Mouse (Mus musculus) gastrocnemius, adult 8-10 months (tissue): ENCODE measurements around the gene Hoxa3. TPM values are rescaled to one million over a fixed set of nuclear protein-coding genes. Genes with fewer than 3 reads are reported as not detected.

Experiments used
- DNase-seq, 2 experiments: peaks; one replicate each; pipeline ENCODE4 v3.0.0; 2022; ENCODE audit warnings: low spot score in 2 of 2
- total RNA-seq, 4 experiments: library from RNA; stranded (reverse); gene quantifications; 2 replicates each; pipeline ENCODE4 v1.2.4; 2022

Hoxa3 gene
- total RNA-seq, 4 experiments from 2014 or later: 1.3 to 2.9 (median 2.0) TPM

DNA sequence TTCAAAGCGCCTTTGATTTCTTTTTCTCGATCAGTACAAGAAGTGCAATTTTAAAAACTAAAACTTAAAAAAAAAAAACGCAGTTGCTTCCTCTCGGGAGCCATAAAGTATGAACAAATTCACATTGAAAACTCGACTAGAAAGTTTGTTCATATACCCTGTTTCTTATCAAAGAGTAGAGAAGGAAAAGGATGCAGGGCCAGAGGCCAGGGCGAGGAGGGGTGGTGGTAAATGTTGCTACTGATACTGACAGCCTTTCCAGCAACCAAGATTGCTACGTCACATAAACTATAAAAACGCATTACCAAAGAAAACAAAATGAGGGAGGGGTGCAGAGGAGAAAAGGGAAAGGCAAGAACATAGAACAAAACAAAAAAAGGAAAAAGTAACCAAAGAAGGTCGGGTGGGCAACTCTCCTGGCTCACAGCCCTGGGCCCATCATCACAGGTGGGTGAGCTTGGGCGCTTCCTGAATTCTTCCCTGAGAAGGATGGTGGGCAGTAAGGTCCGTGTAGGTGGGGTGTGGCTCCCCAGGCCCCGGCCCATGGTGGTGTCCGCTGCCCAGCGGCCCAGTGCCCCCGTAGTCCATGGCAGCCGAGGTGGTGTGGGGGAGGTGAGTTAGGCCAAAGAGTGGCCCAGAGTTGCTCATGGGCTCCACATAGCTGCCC lies 43.5 kb downstream of the Hoxa3 start:
- DNase-seq: no peak

DNA sequence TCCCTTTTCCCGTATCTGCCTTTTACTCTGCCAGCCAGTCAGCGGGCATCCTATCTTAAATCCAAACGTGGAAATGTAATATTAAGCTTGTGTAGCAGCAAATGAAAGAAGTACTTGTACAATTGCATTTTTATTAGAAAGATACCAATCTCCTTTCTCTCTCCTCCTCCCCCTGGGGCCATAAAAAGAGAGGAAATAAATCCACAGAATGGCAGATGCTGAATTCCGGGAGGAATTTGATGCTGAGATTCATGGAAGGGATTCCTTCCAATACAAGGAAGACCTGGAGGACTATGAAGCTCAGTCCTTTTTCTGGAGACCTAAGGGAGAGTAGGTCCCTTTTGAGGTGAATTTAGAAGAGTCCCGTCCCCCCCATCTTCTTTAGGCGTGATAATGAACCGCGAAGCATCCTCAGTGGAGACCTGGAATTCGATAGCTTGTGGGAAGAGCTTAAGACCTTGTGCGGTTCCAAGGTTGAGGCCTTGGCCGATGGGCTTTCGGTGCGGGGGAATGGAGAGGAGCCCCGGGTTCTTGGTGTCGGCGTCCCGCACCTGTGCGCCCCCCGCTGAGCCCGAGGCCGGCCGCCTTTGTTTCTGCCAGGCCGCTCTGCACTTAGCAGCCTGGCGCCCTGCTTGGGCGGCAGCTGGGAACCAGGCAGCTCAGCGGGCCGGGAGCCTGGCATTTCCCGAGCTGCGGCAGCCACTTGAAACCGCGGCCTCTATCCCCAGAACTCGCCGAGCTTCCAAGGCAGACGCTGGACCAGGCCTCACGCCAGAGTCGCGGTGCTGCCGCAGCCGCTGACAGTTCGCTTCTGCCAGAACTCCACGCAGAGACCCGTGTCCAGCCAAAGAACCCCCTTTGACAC lies 44.7 kb downstream of the Hoxa3 start:
- DNase-seq: no peak

DNA sequence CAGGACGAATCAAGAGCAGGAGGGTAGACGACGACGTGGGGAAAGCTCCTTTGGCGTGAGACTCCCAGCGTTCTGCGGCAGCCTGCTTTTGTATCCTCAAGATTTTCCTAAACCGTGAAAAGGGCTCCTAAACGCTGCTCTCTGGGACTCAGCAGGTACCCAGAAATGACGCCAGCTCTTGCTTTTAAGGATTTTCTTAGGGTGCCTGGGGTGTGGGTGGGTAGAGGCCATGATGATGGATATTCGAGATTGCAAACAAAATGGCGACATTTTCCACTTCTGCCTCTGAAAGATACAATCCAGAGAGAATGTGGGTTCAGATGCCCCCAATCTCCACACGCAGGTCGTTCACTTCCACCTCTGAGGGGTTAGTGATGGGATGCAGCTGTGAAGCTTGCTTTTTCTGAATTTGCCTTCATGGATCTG lies 45.4 kb downstream of the Hoxa3 start:
- no peak for DNase-seq

DNA sequence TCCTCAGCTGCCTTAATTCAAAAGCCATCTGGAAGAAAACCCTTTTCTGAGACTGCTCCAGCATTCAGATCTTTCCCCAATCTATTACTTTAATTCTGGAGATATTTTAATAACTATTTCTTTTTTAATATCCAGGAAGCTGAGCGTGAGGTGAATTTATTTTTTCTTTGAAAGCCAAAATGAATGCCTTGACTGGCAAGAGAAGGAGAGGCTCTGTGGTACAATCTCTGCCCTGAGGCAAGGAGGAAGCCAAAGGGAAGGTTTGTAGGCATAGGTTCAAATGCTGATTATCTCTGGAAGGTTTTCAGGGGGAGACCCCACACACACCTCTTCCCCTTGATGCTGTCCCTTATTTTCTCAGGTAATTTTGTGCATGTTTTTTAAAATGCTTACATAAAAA lies 46.0 kb downstream of the Hoxa3 start:
- no peak for DNase-seq

DNA sequence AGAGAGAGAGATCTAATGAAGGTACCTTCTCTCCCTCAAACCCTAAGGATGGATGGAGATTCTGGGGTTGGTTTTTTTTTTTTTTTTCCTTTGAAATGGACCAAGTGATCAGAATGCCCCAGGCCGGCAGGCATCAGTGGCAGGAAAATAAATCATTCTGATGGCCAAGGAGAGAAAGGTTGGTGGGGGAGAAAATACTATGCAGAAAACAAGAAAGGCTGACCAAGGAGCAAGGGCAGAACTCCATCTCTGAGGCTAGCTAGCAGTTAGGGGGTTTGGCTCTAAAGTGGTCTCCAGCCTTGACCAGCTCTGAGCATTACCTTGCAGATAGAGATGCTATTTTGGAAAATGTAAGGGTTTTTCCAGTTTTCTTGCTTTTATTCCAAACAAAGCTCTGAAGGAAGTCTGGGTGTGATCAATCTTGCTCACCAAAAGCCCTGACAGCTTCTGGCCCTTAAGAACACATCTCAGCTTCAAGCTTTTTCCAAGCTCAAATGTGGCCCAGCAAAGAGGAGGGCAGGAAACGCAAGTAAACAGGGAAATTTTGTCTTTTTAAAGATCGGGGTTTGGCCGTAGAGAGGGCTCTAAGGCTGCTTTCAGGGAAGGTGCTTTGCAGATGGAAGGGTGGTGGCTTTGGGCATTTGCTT lies 46.6 kb downstream of the Hoxa3 start:
- DNase-seq: no peak

DNA sequence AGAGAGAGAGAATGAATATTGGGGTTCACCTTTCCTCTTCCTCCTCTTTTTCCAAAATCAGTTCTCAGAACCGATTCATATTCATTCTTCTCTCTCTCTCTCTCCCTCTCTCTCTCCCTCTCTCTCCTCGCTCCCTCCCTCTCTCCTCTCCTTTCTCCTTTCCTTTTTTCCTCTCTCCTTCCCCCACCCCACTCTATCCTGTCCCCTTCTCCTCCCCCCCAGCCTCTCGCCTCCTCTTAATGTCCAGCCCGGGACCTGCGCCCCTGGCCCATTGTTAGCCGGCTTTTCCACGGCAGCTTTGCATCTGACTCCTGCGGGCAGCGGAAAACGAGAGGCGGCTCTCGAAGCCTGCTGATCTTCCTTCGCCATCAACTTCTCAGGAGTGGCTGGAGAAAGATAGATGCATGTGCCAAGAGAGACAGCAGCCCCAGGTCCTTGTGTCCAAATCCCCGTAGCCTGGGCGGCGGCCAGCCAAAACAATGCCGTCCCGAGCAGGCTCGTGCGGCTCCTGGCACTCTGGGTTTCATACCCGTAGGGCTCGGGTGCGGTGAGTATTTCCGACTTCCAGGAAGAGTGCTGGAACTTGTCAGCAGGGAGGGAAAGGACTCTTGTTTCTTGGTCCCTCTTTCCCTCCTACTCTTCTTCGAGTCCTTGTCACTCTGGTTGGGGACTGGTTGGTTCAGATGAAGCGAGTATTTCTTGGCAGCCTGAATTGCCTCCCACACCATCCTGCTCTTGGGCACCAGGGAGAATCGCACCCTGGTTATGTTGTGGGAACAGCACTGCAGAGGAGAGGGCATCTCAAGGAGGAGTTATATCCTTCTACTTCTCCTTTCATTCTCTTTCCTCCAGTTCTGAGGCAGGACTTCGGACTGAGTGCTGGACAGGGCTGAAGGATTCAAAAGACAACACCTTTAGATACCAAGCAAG lies 47.4 kb downstream of the Hoxa3 start:
- DNase-seq: no peak

DNA sequence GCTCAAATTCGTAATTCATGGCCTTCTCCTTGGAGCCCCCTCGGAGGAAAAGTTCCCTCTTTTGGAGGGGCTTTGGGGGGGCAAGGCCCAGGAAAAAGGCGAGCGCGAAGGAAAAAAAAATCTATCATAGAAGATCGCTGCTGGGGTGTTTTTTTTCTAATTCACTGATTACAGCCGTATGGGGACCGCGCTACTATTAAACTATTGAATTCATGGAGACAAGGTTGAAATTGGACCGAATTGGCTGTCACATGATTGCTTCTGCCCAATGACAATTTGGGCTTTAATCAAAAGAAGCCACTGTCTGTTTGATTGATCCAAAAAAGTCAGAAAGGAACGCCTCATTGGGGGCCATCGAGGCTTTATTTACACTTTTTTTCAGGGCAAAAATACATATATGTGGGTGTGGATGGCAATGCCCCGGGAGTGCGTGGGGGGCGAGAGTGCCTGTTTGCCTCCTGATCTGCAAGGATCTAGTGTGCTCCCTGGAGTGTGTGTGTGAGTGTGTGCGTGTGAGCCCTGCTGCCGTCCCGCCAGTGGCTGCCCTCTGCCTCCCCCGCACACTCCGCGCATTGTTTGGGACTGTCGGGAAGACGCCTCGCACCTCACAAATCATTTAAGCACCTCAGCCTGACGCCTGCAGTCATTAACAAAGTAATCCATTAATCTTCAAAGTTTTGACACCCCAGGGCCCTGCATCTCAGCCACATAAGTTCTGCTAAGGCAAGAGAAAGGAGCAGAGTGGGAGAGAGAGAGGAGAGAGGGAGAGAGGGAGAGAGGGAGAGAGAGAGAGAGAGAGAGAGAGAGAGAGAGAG lies 48.3 kb downstream of the Hoxa3 start, which contains the start of gene Hoxa2:
TSS of gene Hoxa2 (minus strand) at position 206 of the 815 bp plus-strand sequence.
- no peak for DNase-seq

DNA sequence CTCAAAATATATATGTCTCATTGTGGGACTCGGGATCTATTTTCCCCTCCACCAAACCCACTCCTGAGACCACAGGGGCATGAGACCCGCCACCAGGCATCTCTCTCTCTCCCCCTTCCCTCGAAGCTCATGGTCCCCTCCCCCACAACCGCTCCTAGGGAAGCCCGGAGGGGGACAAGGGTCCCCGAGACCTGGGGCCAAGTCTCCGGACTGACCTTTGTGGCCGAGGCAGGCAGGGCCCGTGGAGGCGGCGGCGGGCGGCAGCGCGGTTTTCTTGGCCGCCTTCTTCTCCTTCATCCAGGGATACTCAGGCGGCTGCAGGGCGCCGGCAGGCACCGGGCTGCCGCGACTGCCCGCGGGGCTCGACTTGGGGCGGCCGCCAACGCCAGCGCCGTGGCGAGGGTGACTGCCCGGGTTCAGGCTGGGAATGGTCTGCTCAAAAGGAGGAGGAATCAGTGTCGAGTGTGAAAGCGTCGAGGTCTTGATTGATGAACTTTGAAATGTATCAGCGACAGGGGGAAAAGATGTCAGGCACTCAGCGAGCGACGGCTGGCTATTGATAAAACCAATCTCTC lies 49.0 kb downstream of the Hoxa3 start:
- no peak for DNase-seq

DNA sequence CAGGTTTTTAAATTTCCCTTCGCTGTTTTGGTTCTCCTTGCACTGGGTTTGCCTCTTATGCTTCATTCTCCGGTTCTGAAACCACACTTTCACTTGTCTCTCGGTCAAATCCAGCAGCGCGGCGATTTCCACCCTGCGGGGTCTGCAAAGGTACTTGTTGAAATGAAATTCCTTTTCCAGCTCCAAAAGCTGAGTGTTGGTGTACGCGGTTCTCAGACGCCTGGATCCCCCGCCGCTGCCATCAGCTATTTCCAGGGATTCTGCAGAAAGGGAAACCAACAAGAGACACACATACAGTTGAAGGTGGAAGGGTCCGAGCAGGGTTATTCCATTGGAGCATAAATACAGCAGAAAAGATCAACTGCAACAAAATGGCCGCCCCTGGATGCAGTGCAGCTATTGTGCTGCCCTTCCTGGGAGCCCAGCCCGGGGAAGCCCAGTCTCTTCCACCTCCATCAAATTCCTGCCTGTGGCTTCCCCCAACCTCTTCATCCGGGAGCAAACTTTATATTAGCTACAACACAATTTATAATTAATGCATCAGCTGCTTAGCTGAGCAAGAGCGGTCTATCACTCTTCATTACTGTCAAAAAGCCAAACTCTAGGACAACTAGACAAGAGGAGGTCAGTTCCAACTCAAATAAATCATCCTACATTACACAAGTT lies 49.6 kb downstream of the Hoxa3 start:
- DNase-seq: no peak

DNA sequence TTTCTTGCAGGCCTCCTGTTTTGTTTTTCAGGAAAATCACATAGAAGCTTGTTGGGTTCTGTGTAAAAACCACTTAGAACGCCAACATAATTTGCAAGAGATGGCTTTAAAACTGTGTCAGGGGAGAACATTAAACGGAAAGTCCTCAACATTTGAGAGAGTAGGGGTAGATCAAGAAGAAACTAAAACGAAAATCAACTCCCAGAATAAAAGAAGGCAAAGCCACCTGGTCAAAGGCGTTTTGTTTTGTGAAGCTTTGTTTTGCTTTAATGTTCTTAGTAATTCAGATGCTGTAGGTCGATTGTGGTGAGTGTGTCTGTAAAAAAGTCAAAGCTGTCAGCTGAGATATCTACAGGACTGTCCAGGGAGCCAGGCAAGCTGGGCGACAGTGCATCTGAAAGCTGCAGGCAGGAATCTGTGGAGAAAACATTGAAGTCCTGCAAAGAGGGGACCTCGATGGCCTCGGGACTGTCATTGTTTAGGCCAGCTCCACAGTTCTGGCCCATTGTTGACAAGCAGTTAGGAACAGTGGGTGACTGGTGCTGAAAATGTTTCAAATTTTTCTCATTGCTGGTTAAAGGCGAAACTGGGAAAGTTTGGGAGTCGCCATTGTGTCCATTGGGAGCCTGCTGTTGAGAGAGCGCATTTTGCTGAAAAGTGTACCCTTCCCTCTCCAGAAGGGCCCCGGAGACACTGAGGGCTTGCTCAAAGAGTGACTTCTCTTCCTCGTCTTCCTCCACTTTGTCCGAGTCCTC lies 50.3 kb downstream of the Hoxa3 start:
- DNase-seq: no peak

DNA sequence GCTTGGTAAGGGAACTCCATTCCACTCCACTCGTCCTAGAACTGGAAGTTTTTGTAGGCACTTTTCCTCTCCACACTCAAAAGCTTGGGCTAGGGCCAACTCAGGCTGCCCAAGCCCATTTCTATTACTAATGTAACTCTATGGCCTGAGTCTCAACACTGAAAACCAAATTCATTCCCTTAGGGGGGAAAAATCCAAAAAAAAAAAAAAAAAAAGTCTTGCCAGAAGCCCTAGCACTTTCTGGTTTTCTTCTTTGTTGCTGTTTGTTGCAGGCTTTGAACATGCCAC lies 51.1 kb downstream of the Hoxa3 start:
- DNase-seq: no peak

DNA sequence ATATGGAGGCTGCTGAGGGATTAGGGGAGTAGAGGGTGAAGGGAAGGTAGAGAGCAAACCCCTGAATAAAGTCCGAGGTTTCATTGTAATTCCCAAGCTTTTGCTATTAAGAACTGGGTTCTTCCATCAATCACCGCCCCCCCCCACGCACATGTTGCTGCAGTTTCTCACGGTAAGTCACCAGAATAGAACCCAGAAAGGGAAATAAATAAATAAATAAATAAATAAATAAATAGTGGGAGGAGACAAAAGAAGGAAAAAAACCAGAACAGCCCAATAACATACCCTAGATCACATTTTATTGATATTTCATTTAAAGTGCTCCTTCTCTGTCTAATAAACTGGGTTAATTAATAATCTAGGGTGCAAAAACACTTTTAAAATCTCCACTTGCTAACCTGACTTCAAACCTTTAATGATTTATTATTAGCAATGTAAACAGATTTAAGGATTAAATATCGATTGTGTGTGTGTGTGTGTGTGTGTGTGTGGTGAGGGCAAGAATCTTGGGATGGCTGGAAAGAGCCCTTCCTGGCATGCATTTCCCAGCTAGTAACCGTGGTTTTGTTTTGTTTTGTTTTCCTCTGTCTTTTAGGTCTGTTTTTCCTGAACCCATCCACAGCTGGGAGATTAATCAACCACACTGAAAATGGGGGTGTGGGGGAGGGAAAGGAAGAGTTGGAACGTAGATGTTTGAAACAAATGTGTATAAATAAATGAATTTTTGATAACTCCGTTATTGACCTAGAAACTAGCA lies 51.6 kb downstream of the Hoxa3 start:
- DNase-seq: no peak

DNA sequence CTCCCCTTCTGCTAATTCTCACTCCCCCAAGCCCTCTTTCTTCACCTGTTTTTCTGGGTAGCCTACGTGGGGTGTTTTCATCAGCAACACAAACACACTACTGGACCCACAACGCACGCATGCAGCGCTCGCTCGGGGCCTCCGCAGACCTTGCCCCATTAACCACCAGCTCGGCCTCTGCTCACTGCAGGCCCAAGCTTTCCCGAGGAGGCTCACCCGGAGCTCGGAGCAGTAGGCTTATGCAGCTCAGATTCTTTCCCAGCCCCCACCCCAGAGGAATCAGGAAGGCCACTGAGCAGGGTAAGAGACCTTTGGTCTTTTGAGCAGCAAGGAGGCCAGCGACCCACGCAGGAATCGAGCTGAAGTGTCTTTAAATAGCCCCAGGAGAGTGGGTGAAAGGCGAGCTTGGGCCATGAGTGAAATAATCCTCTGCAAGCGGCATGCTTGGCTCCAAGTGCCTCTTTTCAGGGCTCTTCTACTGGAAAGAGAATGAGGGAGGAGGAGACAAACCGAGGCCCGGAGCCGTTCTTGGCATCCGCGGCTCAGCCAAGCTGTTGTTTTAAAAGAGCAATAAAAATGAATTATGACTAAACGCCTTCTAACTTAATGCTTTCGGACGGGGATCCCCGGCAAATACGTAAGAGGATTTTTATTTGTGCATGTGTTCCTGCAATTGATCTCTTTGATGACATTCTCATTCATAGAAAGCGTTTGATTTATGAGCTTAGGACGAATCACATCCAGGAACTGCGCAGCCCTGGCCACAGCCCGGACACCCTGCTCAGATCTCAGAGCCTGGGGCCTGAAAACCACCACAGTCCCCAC lies 52.4 kb downstream of the Hoxa3 start:
- DNase-seq: no peak

DNA sequence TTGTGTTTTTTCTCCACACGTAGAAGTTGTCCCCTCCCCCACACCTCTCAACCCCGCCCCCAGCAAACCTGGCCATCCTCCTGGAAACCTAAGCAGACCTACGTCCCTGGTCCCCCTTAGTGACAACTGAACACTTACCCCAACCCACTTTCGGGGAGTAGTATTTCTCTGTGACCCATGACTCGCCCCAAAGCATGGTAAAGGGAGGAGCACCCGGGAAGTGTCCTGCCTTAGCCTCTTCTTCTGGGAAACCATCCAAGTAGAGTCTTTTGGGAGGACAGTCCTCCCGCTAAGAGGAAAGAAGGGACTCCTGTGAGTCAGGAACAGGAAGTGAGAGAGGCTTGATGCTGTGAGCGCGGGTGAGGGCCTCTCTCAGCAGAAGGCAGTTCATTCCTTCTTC lies 53.2 kb downstream of the Hoxa3 start:
- no peak for DNase-seq

DNA sequence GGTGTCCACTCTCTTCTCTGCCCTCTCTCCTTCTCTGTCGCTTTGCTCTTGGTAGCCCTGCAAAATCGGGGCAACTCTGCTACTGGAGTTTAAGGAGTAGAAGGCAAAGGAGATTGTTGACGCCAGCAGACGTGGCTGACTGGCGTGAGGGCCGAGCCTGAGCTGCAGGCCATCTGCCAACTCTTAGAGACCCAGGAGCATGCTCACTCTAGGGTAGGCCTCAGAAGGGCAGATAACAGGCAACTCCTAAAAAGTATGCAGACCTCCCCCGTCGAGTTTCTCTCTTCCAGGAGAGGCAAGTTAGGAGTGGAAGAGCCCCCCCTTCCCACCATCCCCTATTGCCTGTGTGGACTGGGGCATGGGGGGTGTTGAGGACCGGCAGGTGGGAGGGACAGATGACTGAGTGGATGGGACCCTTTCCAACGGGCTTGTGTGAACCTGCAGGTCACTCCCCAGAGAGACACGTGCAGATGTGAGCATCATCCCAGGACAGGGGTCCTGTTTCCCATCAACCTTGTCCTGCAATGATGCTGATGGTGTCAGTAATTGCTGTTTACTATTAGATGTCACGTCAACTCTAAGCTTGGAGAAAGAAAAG lies 53.9 kb downstream of the Hoxa3 start:
- no peak for DNase-seq

DNA sequence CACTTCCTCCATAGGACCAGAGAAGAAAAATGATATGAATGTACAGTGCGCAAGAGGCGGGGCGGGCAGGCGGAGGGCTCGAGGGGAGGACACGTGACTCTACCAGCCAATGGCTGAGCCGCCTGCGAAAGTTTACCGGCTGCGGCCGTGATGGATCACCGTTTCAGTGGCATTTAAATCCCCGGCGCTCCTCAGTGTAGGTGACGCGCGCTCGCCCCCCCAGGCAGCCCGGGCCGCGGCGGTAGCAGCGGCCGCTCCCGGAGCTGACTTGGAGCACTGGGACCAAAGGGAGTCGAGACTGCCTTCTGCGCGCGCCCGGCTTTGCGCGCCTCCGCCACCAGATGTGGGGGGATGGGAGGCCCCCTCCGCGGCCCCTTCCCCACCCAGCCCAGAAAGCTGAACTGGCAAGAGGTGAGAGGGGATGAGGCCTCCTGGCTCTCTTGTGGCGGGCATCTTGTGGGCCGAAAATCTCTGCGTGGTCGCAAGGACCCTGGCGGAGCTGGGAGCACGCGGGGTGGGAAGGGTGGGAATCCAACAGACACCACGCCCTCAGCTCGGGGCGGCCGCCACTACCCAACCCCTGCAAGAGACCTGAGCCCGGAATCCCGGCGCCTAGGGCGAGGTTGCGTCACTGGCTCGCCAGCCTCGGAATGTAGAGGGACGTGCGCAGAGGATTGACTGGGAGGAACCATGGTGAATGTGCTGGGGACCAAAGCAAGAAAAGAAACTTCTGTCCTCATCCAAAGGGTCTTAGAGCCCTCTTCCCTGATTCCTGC lies 54.7 kb downstream of the Hoxa3 start, which contains the start of gene Hoxa1:
TSS of gene Hoxa1 (minus strand) at position 42 of the 776 bp plus-strand sequence.
- DNase-seq: peak in 1 of 2 experiments; percentile 53
